Mouse (Mus musculus): ENCODE results near the gene Ablim2. TPM values are rescaled to one million over a fixed set of nuclear protein-coding genes. Genes with fewer than 3 reads are reported as not detected.
A peak's percentile ranks its signal among the peaks of the same experiment; 100 is the strongest.

The Ablim2 gene
- polyA plus RNA-seq, 1 experiment from 2014 or later: 9.6 TPM

- 31% methylated on average over 12 of the region's 12 CpGs for WGBS
- ATAC-seq (ENCODE audit: low FRiP score, low TSS enrichment): peak; percentile 72
These were observed 167.5 kb downstream of the Ablim2 start for GRCm38 (mm10) chr5:35925171-35925634.

DNA sequence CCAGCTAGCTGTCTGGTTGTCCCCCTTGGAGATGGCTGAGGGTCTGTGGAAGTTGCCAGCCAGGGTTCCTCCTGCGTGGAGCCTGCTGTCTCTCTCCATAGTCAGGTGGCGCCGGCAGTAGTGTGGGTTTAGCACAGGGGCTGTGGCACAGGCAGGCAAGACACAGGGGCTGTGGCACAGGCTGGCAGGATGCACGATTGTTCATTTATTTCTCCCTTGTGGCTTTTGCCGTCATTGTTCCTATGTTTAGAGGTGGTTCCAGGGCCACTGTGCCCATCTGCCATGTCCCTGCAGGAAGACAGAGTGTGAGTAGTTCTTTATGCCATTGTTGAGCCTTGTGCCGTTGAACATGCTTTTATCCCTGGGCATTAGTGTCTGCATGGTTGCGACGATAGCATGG, 168.8 kb downstream of the Ablim2 start:
- Histone ChIP-seq H3K27me3 (ENCODE audit: control insufficient read depth, insufficient read depth, low read length) (no peaks in the 10 kb centered on the region), H3K27ac (replicated peaks; ENCODE audit: low read depth, low read length) (no peak overlapping the region; the same call in 1 of the 2 replicates), H3K4me1 (ENCODE audit: control insufficient read depth, insufficient read depth, low read length) (peaks cover 59% of the 10 kb centered on the region), H3K36me3 (ENCODE audit: control insufficient read depth, insufficient read depth, low read length) (no peaks in the 10 kb centered on the region), H3K4me3 (replicated peaks; ENCODE audit: low read depth, low read length) (no peak overlapping the region), H3K9me3 (ENCODE audit: control insufficient read depth, low read length) (no peaks in the 10 kb centered on the region), H3K9ac (replicated peaks; ENCODE audit: low read length) (no peak overlapping the region), H3K4me2 (ENCODE audit: low read length) (no peak overlapping the region)
- no peak for DNase-seq
- 57% methylated on average over 8 of the region's 8 CpGs for WGBS
- ATAC-seq (ENCODE audit: low FRiP score, low TSS enrichment): no peak

More at GRCm38 (mm10) chr5:35925171-35925634, 167.5 kb downstream of the Ablim2 start:
- no peak overlapping the region for H3K4me2 ChIP-seq (ENCODE audit: low read length)
- H3K27me3 ChIP-seq (ENCODE audit: control insufficient read depth, insufficient read depth, low read length): no peaks in the 10 kb centered on the region
- no peak overlapping the region for H3K4me3 ChIP-seq (replicated peaks; ENCODE audit: low read depth, low read length)
- DNase-seq: peak; percentile 59
- H3K4me1 ChIP-seq (ENCODE audit: control insufficient read depth, insufficient read depth, low read length): peaks cover 71% of the 10 kb centered on the region
- H3K36me3 ChIP-seq (ENCODE audit: control insufficient read depth, insufficient read depth, low read length): no peaks in the 10 kb centered on the region
- H3K27ac ChIP-seq (replicated peaks; ENCODE audit: low read depth, low read length): peak overlapping the region; percentile 46
- no peaks in the 10 kb centered on the region for H3K9me3 ChIP-seq (ENCODE audit: control insufficient read depth, low read length)
- H3K9ac ChIP-seq (replicated peaks; ENCODE audit: low read length): peak overlapping the region; percentile 21; the same call in 1 of the 2 replicates

DNA sequence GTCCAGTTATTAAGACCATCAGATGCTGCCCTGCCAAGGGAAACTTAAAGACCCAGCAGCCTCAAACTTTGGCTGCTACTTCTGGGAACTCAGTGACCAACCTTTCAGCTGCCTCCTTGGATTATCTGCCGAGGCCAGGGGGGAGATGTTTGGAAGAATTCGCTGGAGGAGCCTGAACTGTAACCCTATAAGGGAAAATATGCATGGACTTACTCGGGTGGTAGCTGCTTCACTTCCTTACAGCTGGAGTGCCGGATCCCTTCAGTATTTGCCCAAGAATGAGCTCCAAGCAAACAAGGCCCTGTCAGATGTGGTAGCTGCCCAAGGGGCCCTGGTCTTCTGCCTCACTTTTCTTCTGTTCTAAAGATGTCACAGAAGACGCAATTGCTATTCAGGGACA, 173.6 kb downstream of the Ablim2 start:
- Histone ChIP-seq H3K27ac (replicated peaks; ENCODE audit: low read depth, low read length) (no peak overlapping the region), H3K27me3 (ENCODE audit: control insufficient read depth, insufficient read depth, low read length) (no peaks in the 10 kb centered on the region), H3K4me1 (ENCODE audit: control insufficient read depth, insufficient read depth, low read length) (peaks cover 38% of the 10 kb centered on the region), H3K36me3 (ENCODE audit: control insufficient read depth, insufficient read depth, low read length) (peaks cover 7% of the 10 kb centered on the region; the same call in 1 of the 2 replicates), H3K9me3 (ENCODE audit: control insufficient read depth, low read length) (no peaks in the 10 kb centered on the region), H3K9ac (replicated peaks; ENCODE audit: low read length) (no peak overlapping the region), H3K4me3 (replicated peaks; ENCODE audit: low read depth, low read length) (no peak overlapping the region), H3K4me2 (ENCODE audit: low read length) (no peak overlapping the region)
- DNase-seq (no peak), ATAC-seq (ENCODE audit: low FRiP score, low TSS enrichment) (no peak)
- WGBS: 73% methylated on average over 5 of the region's 5 CpGs

- H3K4me2 ChIP-seq (ENCODE audit: low read length): no peak overlapping the region
- H3K27me3 ChIP-seq (ENCODE audit: control insufficient read depth, insufficient read depth, low read length): no peaks in the 10 kb centered on the region
- H3K27ac ChIP-seq (replicated peaks; ENCODE audit: low read depth, low read length): no peak overlapping the region; the same call in 1 of the 2 replicates
- no peak overlapping the region for H3K4me3 ChIP-seq (replicated peaks; ENCODE audit: low read depth, low read length)
- WGBS: 72% methylated on average over 10 of the region's 10 CpGs
- H3K4me1 ChIP-seq (ENCODE audit: control insufficient read depth, insufficient read depth, low read length): peaks cover 21% of the 10 kb centered on the region
- H3K9me3 ChIP-seq (ENCODE audit: control insufficient read depth, low read length): no peaks in the 10 kb centered on the region
- H3K36me3 ChIP-seq (ENCODE audit: control insufficient read depth, insufficient read depth, low read length): peaks cover 13% of the 10 kb centered on the region; the same call in 1 of the 2 replicates
- ATAC-seq (ENCODE audit: low FRiP score, low TSS enrichment) (no peak), DNase-seq (no peak)
- H3K9ac ChIP-seq (replicated peaks; ENCODE audit: low read length): no peak overlapping the region
These were observed 175.4 kb downstream of the Ablim2 start for GRCm38 (mm10) chr5:35933059-35933458.

Other genes with a start within 250 kb of the Ablim2 start
- gene Cpz, start 232.2 kb upstream of the Ablim2 start, polyA plus RNA-seq (2014; fragmentation: Nextera tagmentation; extraction: Ambion mirVana): 0.79 TPM in 1 of 2 replicates, not detected in the other
- 7.3 and 7.4 TPM in 2 replicates for gene Trmt44, start 182.8 kb upstream of the Ablim2 start, polyA plus RNA-seq (2014; fragmentation: Nextera tagmentation; extraction: Ambion mirVana)
- gene Acox3, start 174.8 kb upstream of the Ablim2 start, polyA plus RNA-seq (2014; fragmentation: Nextera tagmentation; extraction: Ambion mirVana): 15.3 and 19.0 TPM in 2 replicates
- 11.2 and 11.4 TPM in 2 replicates for gene Htra3, start 78.1 kb upstream of the Ablim2 start, polyA plus RNA-seq (2014; fragmentation: Nextera tagmentation; extraction: Ambion mirVana)
- gene Sh3tc1, start 17.9 kb upstream of the Ablim2 start, polyA plus RNA-seq (2014; fragmentation: Nextera tagmentation; extraction: Ambion mirVana): 1.7 and 2.2 TPM in 2 replicates
- 64.6 and 81.8 TPM in 2 replicates for gene Afap1, start 135.4 kb downstream of the Ablim2 start, polyA plus RNA-seq (2014; fragmentation: Nextera tagmentation; extraction: Ambion mirVana)